Mouse (Mus musculus): ENCODE measurements around the gene Kpna1.

GRCm38 (mm10) chr16:36053524-36054275, 75.2 kb downstream of the Kpna1 start:
- TF ChIP-seq CTCF (IDR thresholded peaks at IDR 0.05; ENCODE audit: low read depth) (no peak), EP300 (IDR thresholded peaks at IDR 0.05; ENCODE audit: low read depth) (peak; percentile 82; the same call in 1 of the 2 replicates)

Measured in heart, postnatal 0 days (tissue).